Mouse (Mus musculus) retina, postnatal 7 days (tissue): Measurements from ENCODE around the gene Begain.

Experiments
- DNase-seq: peaks from one replicate; pipeline ENCODE4 v3.0.0-alpha.2; 2012; ENCODE audit warnings: low read depth, low spot score

Gene Begain

GRCm38 (mm10) chr12:109068167-109068653 lies at the start of gene Begain:
Begain (minus strand) TSS chr12:109068217.
- DNase-seq, result no peak

DNA sequence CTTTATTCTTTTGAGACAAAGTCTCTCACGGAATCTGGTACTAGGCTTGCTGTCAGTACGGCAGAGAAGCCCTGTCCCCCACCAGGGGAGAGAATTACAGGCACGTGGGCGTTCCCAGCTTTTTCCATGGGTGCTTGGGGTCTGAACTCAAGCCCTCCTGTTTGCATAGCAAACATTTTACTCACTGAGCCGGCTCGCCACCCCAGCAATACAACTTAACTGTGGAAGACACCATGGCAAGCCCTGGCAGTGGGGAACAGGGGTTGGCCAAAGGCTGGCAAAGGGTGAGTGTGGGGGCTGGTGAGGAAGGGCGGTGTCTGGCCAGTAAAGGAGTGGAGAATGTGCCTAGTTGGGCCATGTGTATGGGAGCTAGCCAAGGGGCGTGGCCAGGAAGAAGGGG lies 47.7 kb upstream of the Begain start:
- no peak for DNase-seq

- no peak for DNase-seq
These were observed 47.1 kb upstream of the Begain start for GRCm38 (mm10) chr12:109115161-109115560.

DNA sequence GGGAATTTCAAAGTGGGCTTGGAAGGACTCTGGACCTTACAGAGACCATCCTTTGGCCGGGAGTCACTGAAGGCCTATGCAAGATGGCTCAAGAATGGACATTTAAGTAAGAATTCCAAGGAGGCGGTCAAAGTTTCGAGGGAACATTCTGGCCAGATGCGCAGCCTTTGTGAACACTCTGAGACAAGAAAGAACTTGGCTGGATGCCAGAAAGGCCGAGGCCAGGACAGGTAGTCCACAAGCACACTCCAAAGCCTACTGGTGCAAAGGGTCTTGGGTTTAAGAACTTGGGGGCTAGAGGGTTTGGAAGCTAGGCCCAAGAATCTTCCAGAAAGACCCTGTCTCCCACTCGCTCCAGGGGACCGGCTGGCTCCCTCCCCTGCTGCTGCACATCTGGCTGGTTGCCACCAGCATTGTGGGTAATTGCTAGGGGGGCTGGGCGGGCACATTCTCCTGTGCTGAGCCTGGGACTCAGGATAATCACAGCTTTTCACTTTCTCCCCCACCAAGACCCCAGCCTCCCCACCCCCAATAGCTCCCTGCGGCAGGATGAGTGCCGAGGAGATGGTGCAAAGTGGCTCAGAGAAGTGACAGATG lies 45.1 kb upstream of the Begain start:
- no peak for DNase-seq

DNA sequence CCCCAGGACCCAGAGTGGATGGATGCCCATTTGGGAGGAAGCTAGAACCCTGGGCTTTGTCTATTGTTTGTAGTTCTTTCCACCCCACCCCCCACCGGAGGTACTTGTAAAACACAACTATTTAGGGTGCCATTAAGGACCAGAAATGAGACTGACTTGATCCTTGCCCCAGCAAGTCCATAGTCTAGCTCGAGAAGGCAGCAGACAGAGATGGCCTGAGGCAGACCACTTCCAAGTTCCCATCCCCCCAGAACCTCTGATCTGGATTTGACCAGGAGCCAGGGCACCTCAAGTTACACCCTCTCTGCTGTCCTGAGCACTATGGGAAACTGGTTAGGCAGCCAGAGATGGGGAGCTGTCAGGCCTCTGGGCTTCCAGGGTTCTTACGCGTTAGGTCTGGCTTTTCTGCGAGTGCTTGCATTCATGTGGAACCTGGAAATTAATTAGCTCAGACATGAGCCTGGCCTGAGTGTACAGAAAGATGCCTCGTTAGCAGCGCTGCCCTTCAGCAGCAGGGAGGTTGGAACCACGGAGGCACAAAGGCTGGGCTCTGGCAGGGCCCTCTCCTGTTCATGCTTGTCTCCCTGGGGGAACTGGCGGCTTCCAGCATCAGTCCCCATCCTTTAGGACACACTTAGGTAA lies 44.5 kb upstream of the Begain start:
- no peak for DNase-seq

- no peak for DNase-seq
These were observed 40.9 kb upstream of the Begain start for GRCm38 (mm10) chr12:109108911-109109310.

- no peak for DNase-seq
These were observed 32.4 kb upstream of the Begain start for GRCm38 (mm10) chr12:109100381-109100780.

DNA sequence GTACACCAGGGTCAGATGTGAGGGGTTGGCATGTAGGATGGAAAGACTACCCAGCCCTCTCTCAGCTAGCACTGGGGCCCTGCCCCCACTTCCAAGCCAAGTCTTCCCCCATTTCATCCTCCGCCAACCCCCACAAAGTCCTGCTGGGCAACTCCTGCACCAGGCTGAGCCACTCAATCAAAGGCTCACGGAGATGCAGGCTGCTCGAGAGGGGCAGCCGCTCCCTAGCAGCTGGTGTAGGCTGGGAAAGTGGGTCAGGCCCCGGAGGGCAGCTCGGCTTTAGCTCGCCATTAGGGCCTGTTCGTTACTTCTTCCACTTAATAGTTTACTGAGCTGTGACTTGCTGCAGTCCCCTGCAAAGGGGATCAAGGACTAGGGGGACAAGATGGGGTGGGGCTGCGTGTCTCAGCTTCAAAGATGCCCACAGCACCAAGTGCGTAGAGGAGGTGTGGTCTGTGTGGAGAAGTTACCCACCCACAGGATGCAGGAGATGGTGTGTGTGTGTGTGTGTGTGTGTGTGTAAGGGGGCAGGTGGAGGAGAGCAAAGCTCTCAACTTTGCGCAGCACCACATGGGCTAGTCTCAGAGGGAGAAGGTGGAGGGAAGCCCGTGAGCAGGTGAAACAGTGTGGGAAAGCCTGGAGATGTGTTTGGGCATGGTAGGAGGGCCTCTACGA lies 22.6 kb upstream of the Begain start:
- DNase-seq, result no peak

GRCm38 (mm10) chr12:109090041-109090440 lies 22.0 kb upstream of the Begain start:
- no peak for DNase-seq

DNA sequence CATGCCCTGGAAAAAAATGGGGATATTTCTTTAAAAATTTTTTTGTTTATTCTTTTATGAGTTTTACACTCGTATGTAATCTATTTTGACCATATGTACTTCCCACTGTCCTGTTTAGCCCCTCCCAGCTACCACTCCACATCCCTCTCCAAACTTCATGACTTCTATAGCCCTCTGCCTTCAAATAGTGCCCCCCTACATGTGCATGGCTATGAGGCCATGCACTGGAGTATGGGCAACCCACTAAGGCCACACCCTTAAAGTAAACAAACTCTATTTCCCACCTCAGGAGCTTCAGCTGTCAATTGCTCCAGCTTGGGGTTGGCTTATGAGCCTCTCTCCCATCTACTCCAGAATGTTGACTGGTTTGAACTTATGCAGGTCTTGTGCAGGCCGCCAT lies 18.1 kb upstream of the Begain start:
- no peak for DNase-seq

DNA sequence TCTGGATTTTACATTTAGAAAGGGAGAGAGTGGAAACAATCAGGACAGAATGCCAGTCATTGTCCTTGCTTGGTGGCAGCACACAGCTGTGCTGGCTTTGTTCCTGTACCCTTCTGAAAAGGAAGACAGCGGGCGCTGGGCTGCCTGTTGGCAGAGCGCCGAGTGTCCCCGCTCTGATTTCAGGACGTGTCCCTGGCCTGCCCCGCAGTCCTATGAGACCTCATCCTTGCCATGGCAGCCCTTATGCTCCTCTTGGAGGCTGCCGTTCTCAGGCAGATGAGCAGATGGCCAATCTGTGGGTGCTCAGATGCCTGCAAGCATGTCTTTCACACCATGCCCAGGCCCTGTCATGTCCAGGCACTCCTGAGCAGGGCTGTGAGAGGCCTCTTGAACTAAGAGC lies 17.7 kb upstream of the Begain start:
- DNase-seq, result no peak

DNA sequence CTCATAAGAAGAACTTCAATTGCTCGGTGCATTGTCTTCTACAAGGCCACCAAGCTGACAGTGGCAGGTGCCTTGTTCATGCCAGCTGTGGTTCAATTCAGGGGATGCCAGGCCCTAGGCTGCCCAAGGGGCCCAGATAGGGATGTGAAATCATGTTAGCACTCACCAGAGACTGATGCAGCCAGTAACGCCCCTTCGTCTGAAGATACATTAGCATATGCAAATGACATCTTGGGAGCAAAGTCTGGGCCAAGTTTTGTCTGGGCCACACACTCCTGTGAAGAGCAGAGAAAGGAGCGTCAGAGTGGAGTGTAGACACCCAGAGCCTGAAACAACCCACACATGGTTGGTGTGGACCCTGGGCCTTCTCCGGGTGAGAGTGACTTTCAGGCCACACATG lies 17.0 kb upstream of the Begain start:
- DNase-seq, result no peak

- no peak for DNase-seq
These were observed 15.5 kb upstream of the Begain start for GRCm38 (mm10) chr12:109083476-109083875.

DNA sequence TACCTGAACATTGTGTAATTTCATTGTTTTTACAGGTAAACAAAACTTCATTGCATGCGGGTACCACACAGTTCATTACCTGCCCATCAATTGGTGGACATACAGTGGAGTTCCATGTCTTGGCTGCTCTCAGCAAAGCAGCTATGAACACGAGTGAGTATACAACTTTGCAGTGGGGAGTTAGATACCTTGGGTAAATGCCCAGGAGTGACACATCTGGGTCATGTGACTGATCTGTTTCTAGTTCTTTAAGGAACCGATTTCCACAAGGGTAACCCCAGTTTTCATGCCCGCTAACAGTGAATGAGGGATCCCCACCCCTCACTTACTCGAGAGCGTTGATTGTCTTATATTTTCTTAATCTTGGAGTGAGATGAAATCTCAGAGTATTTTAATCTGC lies 9.0 kb upstream of the Begain start:
- no peak for DNase-seq

GRCm38 (mm10) chr12:109074777-109075285 lies 6.8 kb upstream of the Begain start:
- DNase-seq, result no peak

GRCm38 (mm10) chr12:109074106-109074505 lies 6.1 kb upstream of the Begain start:
- no peak for DNase-seq

- DNase-seq, result no peak
These were observed 3.2 kb upstream of the Begain start for GRCm38 (mm10) chr12:109071248-109071647.

DNA sequence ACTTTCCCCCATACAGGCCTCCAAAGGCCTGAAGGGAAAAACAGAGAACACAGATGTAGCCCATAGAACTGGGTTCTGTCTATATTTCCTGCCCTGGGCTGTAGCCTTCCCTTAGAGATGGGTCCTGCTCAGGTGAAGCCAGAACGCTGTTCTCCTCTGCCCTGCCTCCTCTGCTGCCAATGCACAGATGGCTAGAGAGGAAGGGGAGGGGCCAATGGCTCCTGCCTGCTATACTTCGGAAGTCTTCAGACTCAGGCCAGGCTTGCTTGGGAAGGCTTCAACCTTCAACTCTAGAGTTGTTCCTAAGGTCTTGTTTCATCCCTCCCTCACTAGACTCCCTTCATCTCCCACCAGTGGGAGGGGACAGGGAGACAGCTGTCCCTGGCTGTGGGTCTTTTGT lies 1.7 kb upstream of the Begain start:
- DNase-seq, result no peak

DNA sequence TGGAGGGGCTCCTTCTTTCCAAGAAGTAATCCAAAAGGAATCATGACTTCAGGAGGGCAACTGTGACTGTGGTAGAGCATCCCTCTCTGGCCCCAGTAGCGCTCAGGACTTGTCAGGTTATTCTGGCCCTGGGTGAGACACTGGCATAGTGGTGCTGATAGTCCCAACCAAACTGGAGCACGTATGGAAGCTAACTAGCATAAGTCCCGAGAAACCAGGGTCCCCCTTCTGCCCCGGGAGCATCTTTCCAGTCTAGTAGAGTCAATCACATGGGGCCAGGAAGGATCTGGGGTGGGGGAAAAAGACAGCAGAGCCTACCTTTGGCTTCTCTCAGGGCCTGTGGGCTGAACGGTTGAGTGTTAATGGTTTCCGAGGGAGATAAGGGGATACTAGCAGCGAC lies 721 bp upstream of the Begain start:
- DNase-seq, result no peak

DNA sequence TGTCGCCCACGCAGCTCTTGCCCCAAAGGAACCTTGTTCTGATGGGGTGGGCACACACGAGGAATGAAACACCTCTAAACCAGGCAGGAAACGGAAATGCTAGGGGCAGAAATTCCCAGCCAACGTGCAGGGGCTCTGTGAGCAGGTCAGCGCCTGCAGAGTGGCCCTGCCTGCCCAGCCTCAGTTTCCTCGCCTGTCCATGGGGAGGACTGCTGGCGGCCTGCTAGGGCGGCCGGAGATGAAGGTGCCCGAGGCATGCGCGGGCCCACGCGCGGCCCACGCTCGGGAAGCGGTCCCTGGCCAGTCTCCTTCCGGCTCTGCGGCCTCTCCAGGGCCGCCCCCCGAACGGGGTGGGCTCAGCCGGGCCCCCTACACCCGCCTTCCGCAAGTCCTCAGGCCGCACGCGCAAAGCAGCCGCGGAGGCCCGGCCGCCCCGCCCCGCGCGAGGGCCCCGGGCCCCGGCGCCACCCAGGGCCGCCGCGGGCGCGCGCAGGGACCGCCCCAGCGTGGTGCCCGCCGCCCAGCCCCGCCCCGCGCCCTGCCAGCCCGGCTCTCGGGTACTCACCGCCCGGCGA lies 369 bp downstream of the Begain start:
- DNase-seq, result no peak

- no peak for DNase-seq
These were observed 9.4 kb downstream of the Begain start for GRCm38 (mm10) chr12:109058660-109059059.

DNA sequence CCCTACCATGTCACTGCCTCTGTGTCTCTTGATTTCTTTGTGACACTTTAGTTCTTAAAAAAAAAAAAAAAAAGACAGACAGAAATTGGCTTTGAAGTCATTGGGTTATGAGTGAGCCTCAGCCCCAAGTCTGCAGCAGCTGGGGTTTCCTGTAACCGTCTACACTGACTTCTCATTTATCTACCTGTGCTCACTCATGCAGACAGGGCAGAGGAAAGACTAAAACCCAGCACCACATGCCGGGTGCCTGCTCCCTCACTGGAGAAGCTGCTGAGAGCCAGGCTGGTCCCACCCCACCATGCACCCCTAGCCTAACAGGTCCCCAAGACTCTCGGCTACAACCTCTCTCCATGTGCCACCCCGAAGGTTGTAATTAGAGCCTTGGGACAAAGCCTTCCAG lies 10.3 kb downstream of the Begain start:
- no peak for DNase-seq
